Mouse (Mus musculus) spleen, adult 12 weeks (tissue): ENCODE results near the gene Esd.

Source experiments
- DNase-seq: peaks from one replicate; pipeline ENCODE4 v3.0.0; 2022; ENCODE audit warnings: low spot score

The Esd gene

GRCm38 (mm10) chr14:74797386-74798062, 65.4 kb downstream of the Esd start:
- DNase-seq: no peak

GRCm38 (mm10) chr14:74798063-74798890, 66.2 kb downstream of the Esd start:
- no peak for DNase-seq
